Mouse (Mus musculus): ENCODE results near the gene Mrpl52.
A peak's percentile ranks its signal among the peaks of the same experiment; 100 is the strongest.

Mrpl52 gene

DNA sequence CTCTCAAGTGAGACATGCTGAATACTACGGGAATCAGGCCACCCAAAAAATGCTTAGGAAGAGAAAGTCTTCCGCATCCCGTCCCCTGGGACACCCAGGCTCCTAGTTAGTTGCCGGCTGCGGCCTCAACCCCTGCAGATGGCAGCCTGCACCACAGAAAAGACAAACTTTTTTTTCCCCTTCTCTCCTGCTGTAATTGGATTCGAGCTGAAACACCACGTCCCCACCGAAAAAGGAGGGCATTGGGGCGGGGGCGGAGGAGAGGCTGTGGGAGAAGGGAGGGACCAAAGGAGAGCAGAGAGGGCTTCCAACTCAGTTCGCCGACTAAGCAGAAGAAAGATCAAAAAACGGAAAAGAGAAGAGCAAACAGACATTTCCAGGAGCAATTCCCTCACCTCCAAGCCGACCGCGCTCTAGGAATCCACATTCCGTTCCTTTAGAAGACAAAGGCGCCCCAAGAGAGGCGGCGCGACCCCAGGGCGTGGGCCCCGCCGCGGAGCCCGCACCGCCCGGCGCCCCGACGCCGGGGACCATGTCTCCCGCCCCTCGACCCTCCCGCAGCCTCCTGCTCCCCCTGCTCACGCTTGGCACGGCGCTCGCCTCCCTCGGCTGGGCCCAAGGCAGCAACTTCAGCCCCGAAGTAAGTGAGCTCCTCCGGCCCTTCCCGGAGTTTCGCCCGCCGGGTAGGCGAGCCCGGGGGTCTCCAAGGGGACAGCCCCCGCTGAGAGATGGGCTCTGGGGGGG, 4.8 kb downstream of the Mrpl52 start, which contains the start of gene Mmp14:
TSS of gene Mmp14 (plus strand) at position 279 of the 744 bp plus-strand sequence.
- no peak for ATAC-seq (ENCODE audit: insufficient number of reproducible peaks, low FRiP score, low TSS enrichment)

DNA sequence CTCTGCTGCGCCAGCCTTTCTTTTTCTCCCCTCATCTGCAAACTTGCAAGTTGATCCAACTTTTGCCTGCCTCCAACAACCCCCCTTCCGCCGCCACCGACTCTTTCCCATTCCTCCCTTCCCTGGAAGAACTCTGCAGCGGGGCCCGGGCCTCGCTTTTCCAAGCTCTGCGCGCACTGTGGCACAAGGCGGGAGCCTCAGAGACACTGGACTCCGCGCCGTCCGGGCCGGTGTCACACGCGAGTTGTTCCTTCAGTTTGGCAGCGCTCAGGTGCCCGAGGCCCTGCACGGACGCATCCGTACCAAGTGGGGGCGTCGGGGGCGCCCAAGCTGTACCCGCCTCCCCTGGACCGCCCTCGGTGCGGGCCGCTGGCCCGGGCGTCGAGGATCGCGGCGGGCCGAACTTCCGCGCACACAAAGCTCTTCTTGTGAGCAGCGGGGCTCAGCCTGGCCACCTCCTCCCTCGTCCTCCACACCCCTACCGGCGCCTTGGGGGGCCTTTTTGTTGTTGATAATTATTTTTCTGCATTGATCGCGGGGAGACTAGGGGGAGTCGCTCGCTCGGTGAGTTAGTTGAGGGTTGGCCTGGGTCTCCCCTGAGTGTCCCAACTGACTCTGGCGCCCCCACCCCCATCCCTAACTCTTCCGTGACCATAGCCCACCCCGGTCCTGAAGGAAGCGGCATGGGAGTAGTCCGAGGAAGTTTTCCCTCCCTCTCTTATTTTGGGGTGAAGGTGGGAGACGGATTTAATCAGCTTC, 5.5 kb downstream of the Mrpl52 start:
- no peak for ATAC-seq (ENCODE audit: insufficient number of reproducible peaks, low FRiP score, low TSS enrichment)

DNA sequence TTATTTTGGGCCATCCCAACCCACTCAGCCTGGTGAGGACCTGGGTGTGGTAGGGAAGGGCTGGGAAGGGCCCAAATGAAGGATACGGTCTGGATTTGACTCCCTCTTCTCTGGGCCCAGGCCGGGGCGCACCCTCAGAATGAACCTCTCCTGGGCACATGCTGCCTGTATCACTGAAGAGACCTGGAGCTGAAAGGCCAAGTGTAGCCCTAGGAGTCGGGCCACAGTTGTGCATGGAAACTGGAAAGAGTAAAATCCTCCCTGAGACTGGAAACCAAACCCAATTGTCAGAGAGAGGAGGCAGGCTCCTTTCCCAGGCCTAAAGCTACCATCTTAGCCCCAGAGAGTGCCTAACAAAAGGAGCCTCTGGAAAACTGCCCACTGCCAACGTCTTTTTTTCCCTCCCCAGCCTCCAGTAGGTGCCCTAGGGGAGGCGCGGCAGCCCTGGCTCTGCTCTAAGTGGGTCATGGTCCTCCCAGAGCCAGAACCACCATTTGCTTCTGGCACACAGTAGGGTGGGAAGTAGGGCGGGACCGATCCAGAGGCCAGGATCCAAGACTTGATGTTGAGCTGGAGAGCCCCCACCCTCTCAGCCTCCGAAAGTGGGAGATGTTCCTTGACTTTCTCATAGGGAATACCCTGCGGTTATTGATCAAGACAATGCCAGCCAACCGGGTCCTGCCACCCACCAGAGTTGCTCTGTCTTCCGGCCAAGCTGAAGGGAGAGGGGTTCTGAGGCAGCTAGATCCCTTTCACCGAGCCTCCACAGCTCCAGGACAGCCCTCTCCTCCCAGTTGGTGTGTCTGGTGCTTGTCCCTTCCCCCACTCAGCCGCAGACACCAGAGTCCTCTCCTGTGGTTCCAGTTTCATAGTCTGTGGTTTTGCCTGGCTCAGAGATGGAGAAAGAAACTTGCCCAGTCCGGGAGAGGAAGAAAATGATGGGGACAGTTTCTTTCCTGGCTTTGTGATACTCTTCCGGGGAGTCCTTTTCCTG, 6.4 kb downstream of the Mrpl52 start:
- ATAC-seq (ENCODE audit: insufficient number of reproducible peaks, low FRiP score, low TSS enrichment), result no peak

DNA sequence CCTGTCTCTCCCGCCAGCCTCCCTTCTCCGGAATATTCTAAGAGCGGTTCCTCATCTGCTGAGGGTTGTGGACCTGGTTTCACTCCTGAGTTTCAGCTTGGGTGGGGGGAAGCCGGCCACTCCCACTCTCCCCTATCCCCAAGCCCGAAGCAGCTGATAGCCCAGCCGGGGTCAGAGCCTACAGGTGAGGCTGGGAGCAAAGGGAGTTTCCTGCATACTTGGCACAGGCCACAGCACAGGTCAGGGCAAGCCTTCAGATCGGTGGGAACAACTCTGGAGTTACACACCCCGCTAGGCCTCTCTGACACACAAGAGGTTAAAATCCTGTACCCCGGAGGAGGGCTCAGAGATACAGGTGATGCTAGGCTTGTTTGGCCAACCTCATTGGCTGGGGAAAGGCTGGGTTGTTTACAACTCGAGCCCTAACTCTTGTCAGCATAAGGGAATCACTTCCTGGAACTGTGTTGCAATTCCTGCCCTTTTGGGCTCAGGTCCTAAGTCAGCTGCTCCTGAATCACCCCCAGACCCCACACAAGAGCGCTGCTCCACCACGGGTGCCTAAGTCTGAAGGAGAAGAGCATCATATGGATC, 7.3 kb downstream of the Mrpl52 start:
- ATAC-seq (ENCODE audit: insufficient number of reproducible peaks, low FRiP score, low TSS enrichment), result no peak

DNA sequence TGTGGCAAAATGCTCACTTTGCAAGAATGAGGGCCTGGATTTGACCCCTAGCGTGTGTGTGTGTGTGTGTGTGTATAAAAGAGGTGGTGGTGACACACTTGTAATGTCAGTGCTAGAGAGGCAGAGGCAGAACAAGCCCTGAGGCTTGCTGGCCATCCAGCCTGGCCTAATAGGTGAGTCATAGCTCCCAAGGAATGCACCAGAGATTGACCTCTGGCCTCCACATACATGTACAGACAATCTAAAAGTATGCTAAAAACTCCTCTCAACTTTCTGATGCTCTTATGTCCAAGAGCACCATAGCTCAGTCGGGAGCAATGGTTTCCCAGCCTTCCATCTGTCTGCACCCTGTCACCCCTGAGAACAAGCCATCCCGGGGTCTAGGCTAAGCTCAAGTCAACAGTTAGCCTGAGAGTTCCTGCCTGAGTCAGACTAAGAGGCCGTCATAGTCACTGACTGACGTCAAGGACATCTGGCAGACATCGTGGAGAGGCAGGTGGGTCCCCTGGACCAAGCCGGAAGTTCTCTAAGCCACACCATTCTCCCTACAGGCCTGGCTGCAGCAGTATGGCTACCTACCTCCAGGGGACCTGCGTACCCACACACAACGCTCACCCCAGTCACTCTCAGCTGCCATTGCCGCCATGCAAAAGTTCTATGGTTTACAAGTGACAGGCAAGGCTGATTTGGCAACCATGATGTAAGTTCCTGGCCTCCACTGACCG, 8.6 kb downstream of the Mrpl52 start:
- no peak for ATAC-seq (ENCODE audit: insufficient number of reproducible peaks, low FRiP score, low TSS enrichment)

DNA sequence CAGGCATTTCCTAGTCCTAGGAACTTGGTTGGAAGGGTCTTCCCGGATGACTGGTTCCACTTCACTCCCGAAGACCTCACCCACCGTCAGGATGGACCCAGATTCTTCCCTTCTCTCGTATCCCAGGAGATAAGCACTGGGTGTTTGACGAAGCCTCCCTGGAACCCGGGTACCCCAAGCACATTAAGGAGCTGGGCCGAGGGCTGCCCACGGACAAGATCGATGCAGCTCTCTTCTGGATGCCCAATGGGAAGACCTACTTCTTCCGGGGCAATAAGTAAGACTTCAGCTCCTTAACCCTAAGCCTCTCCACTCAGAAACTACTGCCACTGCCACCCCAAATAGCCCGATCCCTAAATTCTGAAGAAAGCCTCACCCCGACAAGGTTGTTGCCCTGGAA, 12.4 kb downstream of the Mrpl52 start:
- no peak for ATAC-seq (ENCODE audit: insufficient number of reproducible peaks, low FRiP score, low TSS enrichment)

DNA sequence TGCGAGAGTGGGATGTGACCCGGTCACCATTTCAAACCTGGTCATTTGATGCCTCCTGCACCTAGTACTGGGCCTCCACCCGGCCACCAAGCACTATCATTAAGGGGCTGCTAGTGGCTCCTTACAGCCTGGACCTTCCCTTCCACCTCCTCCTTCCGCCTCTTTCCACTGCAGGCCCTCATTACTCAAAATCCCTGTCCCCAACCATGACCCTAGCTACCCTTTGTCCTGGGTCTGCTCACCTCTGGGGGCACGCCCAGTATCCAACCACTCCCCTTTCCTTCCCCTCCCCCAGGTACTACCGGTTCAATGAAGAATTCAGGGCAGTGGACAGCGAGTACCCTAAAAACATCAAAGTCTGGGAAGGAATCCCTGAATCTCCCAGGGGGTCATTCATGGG, 12.9 kb downstream of the Mrpl52 start:
- ATAC-seq (ENCODE audit: insufficient number of reproducible peaks, low FRiP score, low TSS enrichment), result no peak

DNA sequence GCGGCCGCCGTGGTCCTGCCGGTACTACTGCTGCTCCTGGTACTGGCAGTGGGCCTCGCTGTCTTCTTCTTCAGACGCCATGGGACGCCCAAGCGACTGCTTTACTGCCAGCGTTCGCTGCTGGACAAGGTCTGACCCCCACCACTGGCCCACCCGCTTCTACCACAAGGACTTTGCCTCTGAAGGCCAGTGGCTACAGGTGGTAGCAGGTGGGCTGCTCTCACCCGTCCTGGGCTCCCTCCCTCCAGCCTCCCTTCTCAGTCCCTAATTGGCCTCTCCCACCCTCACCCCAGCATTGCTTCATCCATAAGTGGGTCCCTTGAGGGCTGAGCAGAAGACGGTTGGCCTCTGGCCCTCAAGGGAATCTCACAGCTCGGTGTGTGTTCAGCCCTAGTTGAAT, 13.8 kb downstream of the Mrpl52 start:
- ATAC-seq (ENCODE audit: insufficient number of reproducible peaks, low FRiP score, low TSS enrichment), result no peak

DNA sequence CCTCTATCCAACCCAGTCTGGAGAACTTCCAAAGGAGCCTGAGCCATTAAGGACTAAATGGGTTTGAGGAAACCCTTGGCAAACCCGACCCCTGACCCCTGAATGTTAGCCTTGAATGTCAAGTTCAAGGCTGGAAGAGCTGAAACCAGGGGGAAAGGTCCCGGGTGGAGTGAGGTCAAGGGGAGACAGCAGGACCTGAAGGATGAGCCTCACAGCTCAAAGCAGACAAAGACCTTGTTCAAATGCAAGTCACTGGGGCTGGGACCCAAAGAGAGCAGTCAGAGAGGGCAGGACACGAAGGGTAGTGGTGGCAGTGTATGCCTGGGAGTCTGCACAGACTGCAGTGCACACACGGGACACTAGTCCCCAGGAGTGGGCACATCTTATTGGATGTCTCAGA, 14.7 kb downstream of the Mrpl52 start:
- ATAC-seq (ENCODE audit: insufficient number of reproducible peaks, low FRiP score, low TSS enrichment), result no peak

DNA sequence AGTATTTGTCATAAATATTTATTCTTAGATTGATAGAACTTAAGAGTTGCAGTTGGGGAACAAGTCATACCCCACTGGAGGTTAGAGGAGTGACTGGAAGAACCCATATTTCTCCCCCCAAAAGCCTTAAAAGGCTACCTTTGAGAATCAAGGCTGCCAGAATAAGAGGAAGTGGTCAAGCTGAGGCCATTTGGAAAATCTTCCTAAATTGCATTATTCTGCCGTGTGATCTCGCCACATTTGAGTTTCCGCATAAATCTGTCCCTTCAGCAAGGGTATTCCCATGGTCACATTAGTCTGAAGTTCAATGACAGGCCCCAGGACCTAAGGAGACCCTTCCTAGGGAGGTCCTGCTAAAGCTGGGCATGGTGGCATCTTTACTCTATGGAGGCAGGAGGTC, 15.8 kb downstream of the Mrpl52 start:
- ATAC-seq (ENCODE audit: insufficient number of reproducible peaks, low FRiP score, low TSS enrichment), result no peak

DNA sequence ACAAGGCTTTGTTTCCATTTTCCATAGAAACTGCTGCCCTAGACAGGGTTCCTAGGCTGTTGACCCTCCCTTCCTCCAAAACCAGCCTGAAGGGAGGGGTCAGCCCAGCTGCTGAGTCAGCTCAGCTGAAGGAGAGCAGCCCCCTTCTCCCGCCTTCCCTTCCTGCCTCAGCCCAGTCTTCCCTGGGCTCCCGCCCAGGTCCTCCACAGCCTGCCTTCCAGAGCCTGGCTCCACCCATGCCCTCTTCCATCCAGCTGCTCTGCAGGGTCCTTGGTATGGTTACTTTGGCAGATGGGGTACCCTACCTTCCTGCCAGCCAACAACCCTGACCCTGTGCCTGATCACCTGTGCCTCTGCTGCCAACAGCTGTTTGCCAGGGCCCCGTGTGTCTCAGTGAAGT, 16.5 kb downstream of the Mrpl52 start:
- no peak for ATAC-seq (ENCODE audit: insufficient number of reproducible peaks, low FRiP score, low TSS enrichment)

DNA sequence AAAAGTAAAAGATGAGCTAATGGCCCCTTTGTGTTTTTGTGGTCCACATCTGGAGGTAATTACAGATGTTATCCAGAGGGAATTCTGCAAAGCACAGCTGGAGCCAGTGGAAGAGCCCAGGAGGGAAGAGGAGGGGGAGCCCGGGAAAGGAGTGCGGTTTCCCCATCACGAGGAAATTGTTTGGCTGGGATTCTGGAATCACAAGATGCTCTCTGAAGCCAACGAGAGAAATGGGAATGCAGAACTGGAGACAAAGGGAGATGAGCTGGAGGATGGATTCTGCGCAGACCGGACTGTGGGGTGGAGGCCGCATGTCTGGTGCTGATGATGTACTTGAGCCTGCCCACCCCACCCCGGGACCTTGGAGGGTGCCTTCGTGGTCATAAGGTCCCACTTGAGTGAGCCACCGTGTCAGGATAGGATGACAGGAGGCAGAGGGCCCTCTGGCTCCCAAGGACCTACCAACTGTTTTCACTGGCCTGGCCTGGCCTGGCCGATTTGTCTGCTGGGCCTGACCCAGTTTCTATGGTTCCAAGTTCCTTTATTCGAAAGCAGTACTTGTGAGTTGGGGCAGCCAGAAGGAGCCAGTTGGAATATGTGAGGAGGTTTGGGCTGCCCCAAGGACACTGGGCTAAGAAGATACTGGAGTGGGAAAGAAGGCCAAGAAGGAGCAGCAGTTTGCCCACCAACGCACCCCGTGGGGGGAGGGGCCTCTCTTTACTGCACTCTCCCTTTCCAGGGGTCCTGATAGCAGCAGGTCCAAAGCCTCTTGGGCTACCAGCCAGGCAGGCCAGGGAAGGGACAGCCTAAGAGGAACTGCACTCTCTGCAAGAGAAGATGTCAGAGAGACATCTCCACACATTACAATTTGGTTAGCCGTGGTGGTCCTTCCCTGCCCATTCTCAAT, 17.3 kb downstream of the Mrpl52 start:
- peak; percentile 51 for ATAC-seq (ENCODE audit: insufficient number of reproducible peaks, low FRiP score, low TSS enrichment)

DNA sequence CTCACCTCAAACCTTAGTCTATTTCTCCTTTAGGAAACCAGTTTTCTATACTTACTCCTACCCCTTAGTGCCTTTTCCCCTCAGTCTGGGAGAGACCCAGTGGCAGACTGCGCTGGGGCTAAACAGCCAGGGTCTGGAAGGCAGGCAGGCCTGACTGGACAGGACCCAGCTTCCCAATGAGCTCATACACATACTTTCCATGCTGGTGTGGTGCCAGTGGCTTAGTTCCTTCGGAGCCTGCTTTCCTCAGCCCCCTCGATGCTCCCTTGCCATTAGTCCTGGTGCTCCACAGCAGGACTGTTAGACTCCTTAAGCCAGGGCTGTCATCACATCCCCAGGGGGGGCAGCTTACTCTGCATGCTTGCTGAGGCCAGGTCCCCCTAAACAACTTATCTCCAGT, 18.8 kb downstream of the Mrpl52 start:
- no peak for ATAC-seq (ENCODE audit: insufficient number of reproducible peaks, low FRiP score, low TSS enrichment)

DNA sequence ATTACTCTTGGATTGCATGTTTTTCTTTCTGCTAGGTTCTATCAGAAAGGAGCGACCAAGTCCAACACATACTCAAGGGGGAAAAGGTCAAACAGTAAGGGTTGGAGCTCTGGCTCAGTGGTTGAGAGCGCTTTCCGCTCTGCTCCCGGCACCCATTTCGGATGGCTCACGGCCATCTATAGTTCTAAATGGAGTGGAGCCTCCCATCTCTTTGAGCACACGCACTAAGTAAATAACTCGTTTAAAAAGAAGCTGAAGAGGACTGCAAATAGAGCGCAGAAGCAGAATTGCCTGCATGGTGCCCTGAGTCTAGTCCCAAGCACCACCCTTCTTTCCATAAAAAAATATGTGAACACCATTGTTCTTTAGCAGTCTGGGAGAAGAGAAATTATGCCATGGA, 26.9 kb downstream of the Mrpl52 start:
- no peak for ATAC-seq (ENCODE audit: insufficient number of reproducible peaks, low FRiP score, low TSS enrichment)

DNA sequence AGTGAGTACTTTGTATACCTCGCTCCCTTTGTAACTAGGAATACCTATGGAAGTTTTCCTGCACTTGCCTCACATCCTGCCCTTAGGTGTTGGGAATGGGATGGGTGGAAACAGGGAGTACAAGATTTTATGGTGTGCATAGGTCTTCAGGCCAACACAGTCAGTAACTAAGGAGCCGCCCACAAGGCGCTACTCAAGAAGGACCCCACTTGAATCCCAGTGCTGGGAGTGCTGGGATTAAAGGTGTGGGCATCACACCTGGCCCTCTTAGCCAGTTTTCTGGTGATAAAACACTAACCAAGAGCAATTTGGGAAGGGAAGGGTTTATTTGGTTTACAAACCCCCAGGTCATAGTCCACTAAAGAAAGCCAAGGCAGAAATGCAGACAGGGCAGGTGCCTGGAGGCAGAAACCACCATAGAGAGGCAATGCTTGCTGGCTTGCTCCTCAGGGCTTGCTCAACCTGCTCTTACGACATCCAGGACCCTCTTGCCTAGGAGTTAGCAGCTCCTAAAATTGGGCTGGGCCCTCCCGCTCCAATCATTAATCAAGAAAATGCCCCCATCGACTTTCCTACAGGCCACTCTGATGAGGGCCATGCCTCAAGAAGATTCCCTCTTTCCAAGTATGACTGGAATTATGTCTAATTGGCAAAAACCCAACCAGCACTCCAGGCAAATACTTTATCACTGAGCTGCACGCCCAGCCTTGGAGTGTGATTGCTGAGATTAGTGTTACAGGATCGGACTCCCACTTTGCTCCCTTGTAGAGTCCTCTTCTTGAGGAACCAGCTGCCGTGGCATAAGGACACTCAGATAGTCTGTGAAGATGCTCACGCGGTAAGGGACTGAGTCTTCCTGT, 28.2 kb downstream of the Mrpl52 start:
- no peak for ATAC-seq (ENCODE audit: insufficient number of reproducible peaks, low FRiP score, low TSS enrichment)

DNA sequence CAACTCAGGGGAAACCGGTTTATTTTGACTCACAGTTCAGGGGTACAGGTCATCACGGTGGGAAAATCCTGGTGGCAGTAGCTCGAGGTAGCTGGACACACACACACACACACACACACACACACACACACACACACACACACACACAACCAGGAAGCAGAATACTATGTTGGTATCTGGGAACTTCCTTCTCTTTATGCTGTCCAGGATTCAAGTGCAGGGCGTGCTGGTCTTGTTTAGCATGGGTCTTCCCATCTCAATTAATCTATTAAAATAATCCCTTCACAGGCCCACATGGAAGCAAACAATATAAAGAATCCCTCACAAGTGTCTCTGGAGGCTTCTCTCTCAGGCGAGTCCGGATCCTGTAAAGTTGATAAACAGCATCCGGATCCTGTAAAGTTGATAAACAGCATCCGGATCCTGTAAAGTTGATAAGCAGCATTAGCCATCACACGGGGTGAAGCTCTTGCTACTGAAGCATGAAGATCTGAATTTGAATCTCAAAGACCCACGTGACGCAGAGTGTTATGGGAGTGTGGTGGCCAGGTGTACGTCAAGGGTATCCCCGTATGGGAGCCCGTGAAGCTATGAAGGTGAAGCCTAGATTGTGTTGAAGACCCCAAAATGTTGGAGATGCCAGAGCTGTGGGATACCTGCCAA, 31.3 kb downstream of the Mrpl52 start:
- no peak for ATAC-seq (ENCODE audit: insufficient number of reproducible peaks, low FRiP score, low TSS enrichment)

DNA sequence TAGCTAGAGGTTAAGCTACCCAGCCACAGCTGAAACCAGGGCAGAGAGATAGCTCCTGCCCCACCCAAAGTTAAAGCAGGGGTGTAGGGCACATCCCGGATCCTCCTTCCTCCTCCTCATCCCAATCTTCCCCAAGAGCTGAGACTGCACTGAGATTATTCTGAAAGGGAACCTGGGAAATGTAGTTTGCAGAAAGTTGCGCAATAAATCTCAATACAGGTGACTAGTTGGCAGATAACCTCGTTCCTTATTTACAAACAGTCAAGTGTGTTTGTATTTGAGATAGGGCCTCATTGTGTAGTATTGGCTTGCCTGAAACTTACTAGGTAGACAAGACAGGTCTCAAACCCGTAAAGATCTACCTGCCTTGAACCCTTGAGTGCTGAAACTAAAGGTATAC, 35.4 kb downstream of the Mrpl52 start:
- no peak for ATAC-seq (ENCODE audit: insufficient number of reproducible peaks, low FRiP score, low TSS enrichment)

Data from cerebellum, adult (tissue).